Mouse (Mus musculus): ENCODE results near the gene Pxdc1. TPM values are rescaled to one million over a fixed set of nuclear protein-coding genes. Genes with fewer than 3 reads are reported as not detected.

The Pxdc1 gene
- polyA plus RNA-seq, 1 experiment from 2014 or later: 5.2 TPM

DNA sequence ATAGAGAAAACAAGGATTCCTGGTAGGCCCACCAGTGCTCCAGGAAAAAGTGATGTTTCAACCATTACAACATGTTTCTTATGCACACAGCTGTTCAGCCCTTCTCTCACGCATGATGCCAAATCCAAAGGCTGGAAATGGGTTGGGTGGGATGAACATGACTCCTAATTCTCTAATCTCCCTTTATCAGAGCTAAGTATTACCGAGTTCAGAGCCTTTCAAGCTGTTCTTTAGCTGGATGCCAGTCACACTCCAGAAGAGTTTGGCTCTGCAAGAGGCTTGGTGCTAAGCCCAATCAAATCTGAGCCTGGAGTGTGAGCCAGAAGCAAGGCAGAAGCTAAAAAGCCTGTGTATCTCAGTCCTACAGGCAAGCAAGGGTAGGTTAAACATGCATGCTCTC is 40.9 kb downstream of the Pxdc1 start:
- no peaks in the 10 kb centered on the region for H3K36me3 ChIP-seq (ENCODE audit: control insufficient read depth, insufficient read depth)
- no peak overlapping the region for H3K4me2 ChIP-seq (ENCODE audit: low read length)
- H3K9ac ChIP-seq (replicated peaks; ENCODE audit: low read depth, low read length): no peak overlapping the region
- no peaks in the 10 kb centered on the region for H3K9me3 ChIP-seq (ENCODE audit: control insufficient read depth, low read length)
- ATAC-seq: peak; percentile 38; the same call in 1 of the 2 replicates
- H3K27ac ChIP-seq (ENCODE audit: low read length): no peak overlapping the region
- no peaks in the 10 kb centered on the region for H3K4me1 ChIP-seq (replicated peaks; ENCODE audit: control insufficient read depth, insufficient read depth, low read length)
- 68% methylated on average over 2 of the region's 2 CpGs for WGBS
- H3K4me3 ChIP-seq (replicated peaks; ENCODE audit: low read length): no peak overlapping the region
- H3K27me3 ChIP-seq (replicated peaks; ENCODE audit: control insufficient read depth, insufficient read depth, low read length): no peaks in the 10 kb centered on the region

DNA sequence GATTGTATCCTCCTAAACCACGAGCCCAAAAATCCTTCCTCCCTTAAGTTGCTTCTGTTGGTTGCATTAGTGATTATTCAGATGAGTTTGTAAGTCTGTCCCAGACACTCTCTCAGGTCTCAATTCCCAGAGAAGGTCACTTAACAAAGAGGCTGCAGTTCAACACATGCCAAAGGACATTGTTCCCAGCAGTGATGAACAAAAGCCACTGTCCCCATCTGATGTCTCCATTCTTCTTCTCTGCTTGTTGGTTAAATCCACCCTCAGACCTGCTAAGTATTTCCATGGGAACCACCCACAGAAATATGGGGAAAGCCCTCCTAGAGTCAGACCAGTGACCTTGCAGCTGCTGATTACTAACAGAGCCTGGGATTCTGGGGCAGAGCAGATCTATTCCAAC is 43.6 kb downstream of the Pxdc1 start:
- no peak overlapping the region for H3K4me2 ChIP-seq (ENCODE audit: low read length)
- WGBS: 50% methylated on average over 1 of the region's 1 CpGs
- H3K36me3 ChIP-seq (ENCODE audit: control insufficient read depth, insufficient read depth): no peaks in the 10 kb centered on the region
- no peaks in the 10 kb centered on the region for H3K9me3 ChIP-seq (ENCODE audit: control insufficient read depth, low read length)
- no peak overlapping the region for H3K27ac ChIP-seq (ENCODE audit: low read length)
- H3K27me3 ChIP-seq (replicated peaks; ENCODE audit: control insufficient read depth, insufficient read depth, low read length): no peaks in the 10 kb centered on the region
- no peak for ATAC-seq
- no peaks in the 10 kb centered on the region for H3K4me1 ChIP-seq (replicated peaks; ENCODE audit: control insufficient read depth, insufficient read depth, low read length)
- no peak overlapping the region for H3K4me3 ChIP-seq (replicated peaks; ENCODE audit: low read length)
- H3K9ac ChIP-seq (replicated peaks; ENCODE audit: low read depth, low read length): no peak overlapping the region

DNA sequence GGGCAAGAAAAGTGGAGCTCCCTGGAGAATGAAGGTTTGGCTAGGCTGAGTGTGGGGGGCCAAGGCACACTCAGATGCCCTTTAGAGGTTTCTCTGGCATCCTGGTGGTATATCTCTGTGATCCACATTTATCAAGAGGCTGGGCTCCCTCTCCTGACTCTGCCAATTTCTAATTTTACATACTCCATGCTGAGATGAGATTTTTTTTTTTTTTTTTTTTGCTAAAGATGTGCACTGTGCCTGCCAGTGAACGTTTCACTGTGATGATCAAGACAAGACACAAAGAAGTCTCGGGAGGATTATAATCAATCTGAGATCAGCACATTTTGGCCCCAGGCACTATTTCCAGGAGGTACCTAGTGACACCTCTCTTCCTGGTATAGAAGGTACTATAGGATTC is 46.2 kb downstream of the Pxdc1 start:
- Histone ChIP-seq H3K4me1 (replicated peaks; ENCODE audit: control insufficient read depth, insufficient read depth, low read length) (no peaks in the 10 kb centered on the region), H3K4me3 (replicated peaks; ENCODE audit: low read length) (no peak overlapping the region), H3K9me3 (ENCODE audit: control insufficient read depth, low read length) (no peaks in the 10 kb centered on the region), H3K36me3 (ENCODE audit: control insufficient read depth, insufficient read depth) (no peaks in the 10 kb centered on the region), H3K4me2 (ENCODE audit: low read length) (no peak overlapping the region), H3K9ac (replicated peaks; ENCODE audit: low read depth, low read length) (no peak overlapping the region), H3K27me3 (replicated peaks; ENCODE audit: control insufficient read depth, insufficient read depth, low read length) (no peaks in the 10 kb centered on the region), H3K27ac (ENCODE audit: low read length) (no peak overlapping the region)
- WGBS: 68% methylated on average over 2 of the region's 2 CpGs
- no peak for ATAC-seq

DNA sequence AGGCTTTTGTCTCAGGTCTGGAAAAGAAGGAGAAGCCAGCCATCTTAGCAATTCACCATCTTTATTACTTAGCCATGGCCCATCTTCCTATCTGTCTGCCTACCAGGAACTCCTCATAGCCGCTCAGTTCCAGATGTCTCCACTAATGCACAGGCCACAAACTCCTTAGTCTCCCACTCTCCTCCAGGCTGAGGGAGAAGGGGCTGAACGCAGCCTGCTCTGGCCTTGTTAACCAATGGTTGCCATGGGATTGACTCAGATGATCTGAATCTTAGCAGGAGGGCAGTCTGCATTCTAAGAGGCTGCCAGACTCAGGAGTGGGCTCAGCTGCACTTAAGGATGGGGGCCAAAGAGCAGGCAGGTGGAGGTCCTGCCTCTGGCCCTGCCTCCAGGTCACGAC is 47.4 kb downstream of the Pxdc1 start:
- no peaks in the 10 kb centered on the region for H3K9me3 ChIP-seq (ENCODE audit: control insufficient read depth, low read length)
- no peak overlapping the region for H3K4me2 ChIP-seq (ENCODE audit: low read length)
- no peak overlapping the region for H3K9ac ChIP-seq (replicated peaks; ENCODE audit: low read depth, low read length)
- no peak overlapping the region for H3K4me3 ChIP-seq (replicated peaks; ENCODE audit: low read length)
- H3K36me3 ChIP-seq (ENCODE audit: control insufficient read depth, insufficient read depth): no peaks in the 10 kb centered on the region
- WGBS: 56% methylated on average over 3 of the region's 3 CpGs
- ATAC-seq: no peak
- H3K27me3 ChIP-seq (replicated peaks; ENCODE audit: control insufficient read depth, insufficient read depth, low read length): no peaks in the 10 kb centered on the region
- H3K27ac ChIP-seq (ENCODE audit: low read length): no peak overlapping the region
- H3K4me1 ChIP-seq (replicated peaks; ENCODE audit: control insufficient read depth, insufficient read depth, low read length): no peaks in the 10 kb centered on the region

DNA sequence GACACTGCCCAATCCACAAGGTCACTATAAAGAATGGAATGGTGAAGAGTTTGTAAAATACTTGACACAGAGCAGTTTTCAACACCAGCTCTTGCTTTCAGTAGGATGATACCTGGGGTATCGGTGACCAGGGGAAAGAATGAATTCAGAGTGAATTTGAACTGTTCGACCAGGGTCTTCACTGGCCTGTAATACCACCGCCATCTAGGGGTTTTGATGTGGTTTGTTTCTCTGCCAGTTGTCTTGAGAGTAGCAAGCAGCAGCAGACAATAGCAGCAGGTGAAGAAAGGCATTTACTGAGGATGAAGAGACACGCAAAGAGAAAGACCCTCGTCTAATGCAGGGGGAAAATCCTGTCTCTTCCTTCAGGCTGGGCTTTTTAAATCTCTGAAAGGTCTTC is 48.1 kb downstream of the Pxdc1 start:
- 57% methylated on average over 5 of the region's 5 CpGs for WGBS

DNA sequence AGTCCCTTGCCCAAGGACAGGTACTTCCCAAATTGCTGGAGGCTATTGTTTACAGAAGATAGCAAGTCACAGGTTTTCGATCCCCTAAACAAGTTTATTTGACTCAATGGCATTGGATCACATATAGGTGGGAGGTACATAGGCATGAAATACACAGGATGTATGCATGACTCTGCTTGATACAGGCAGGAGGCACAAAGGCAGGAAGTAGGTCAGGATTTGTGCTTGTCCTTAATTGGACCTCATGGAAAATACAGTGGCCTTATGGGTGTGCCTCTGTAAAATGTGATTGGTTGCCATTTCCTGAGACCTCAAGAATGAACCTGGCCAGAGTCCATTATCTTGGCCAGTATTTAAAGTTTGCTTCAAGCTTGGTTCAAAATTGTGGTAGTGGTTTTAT is 48.9 kb downstream of the Pxdc1 start:
- WGBS: 96% methylated on average over 1 of the region's 1 CpGs
- Histone ChIP-seq H3K27me3 (replicated peaks; ENCODE audit: control insufficient read depth, insufficient read depth, low read length) (no peaks in the 10 kb centered on the region), H3K9me3 (ENCODE audit: control insufficient read depth, low read length) (no peaks in the 10 kb centered on the region), H3K4me1 (replicated peaks; ENCODE audit: control insufficient read depth, insufficient read depth, low read length) (no peaks in the 10 kb centered on the region), H3K4me2 (ENCODE audit: low read length) (no peak overlapping the region), H3K4me3 (replicated peaks; ENCODE audit: low read length) (no peak overlapping the region), H3K27ac (ENCODE audit: low read length) (no peak overlapping the region), H3K9ac (replicated peaks; ENCODE audit: low read depth, low read length) (no peak overlapping the region), H3K36me3 (ENCODE audit: control insufficient read depth, insufficient read depth) (no peaks in the 10 kb centered on the region)
- ATAC-seq: no peak

More for the DNA sequence above, 48.1 kb downstream of the Pxdc1 start:
- H3K4me3 ChIP-seq (replicated peaks; ENCODE audit: low read length): no peak overlapping the region
- no peaks in the 10 kb centered on the region for H3K4me1 ChIP-seq (replicated peaks; ENCODE audit: control insufficient read depth, insufficient read depth, low read length)
- no peaks in the 10 kb centered on the region for H3K9me3 ChIP-seq (ENCODE audit: control insufficient read depth, low read length)
- H3K36me3 ChIP-seq (ENCODE audit: control insufficient read depth, insufficient read depth): no peaks in the 10 kb centered on the region
- no peak for ATAC-seq
- H3K4me2 ChIP-seq (ENCODE audit: low read length): no peak overlapping the region
- H3K27me3 ChIP-seq (replicated peaks; ENCODE audit: control insufficient read depth, insufficient read depth, low read length): no peaks in the 10 kb centered on the region
- no peak overlapping the region for H3K9ac ChIP-seq (replicated peaks; ENCODE audit: low read depth, low read length)
- H3K27ac ChIP-seq (ENCODE audit: low read length): no peak overlapping the region

DNA sequence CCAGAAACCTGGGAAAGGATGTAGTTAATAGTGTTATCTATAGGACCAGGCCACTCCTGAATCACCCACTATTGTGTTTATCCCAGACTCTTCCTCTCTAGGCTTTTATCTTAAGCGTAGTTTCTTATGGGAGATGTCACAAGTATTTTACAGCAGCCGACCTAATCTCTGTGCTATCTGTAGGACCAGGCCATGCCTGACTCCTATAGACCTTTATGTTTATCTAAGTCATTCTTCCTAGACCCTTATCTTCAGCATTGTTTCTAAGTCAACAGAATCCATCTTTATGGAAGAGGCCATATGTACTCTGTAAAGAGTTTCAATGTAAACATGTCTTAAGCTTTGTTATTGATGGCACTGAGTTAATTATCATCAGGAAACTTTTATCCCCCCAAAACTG is 50.5 kb downstream of the Pxdc1 start:
- H3K4me3 ChIP-seq (replicated peaks; ENCODE audit: low read length): no peak overlapping the region
- H3K4me1 ChIP-seq (replicated peaks; ENCODE audit: control insufficient read depth, insufficient read depth, low read length): no peaks in the 10 kb centered on the region
- no peak overlapping the region for H3K4me2 ChIP-seq (ENCODE audit: low read length)
- no peak overlapping the region for H3K9ac ChIP-seq (replicated peaks; ENCODE audit: low read depth, low read length)
- 84% methylated on average over 2 of the region's 2 CpGs for WGBS
- H3K27ac ChIP-seq (ENCODE audit: low read length): no peak overlapping the region
- no peaks in the 10 kb centered on the region for H3K27me3 ChIP-seq (replicated peaks; ENCODE audit: control insufficient read depth, insufficient read depth, low read length)
- no peaks in the 10 kb centered on the region for H3K36me3 ChIP-seq (ENCODE audit: control insufficient read depth, insufficient read depth)
- no peaks in the 10 kb centered on the region for H3K9me3 ChIP-seq (ENCODE audit: control insufficient read depth, low read length)
- ATAC-seq: no peak

DNA sequence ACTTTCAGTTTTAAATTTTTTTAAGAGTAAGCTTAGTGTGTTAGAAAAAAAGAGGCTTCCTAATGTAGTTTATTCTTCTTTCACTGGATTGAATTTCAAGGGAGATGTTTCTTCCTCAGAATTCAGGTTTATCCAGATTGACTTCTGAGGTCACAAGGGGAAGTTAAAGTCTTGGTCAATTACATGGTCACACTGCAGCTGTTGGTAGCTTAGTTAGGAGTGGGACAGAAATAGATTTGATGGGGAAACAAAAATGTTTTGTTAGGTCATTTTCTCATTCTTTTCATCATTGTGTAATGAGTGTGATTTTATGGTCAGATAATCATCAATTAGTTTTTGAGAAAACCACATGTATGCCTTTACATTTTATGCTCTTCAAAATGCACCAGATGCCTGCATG is 56.5 kb downstream of the Pxdc1 start:
- no peak for ATAC-seq
- no peak overlapping the region for H3K9ac ChIP-seq (replicated peaks; ENCODE audit: low read depth, low read length)
- H3K9me3 ChIP-seq (ENCODE audit: control insufficient read depth, low read length): no peaks in the 10 kb centered on the region

More for the DNA sequence above, 56.5 kb downstream of the Pxdc1 start:
- no peaks in the 10 kb centered on the region for H3K4me1 ChIP-seq (replicated peaks; ENCODE audit: control insufficient read depth, insufficient read depth, low read length)
- H3K27ac ChIP-seq (ENCODE audit: low read length): no peak overlapping the region
- H3K4me3 ChIP-seq (replicated peaks; ENCODE audit: low read length): no peak overlapping the region
- no peak overlapping the region for H3K4me2 ChIP-seq (ENCODE audit: low read length)
- H3K27me3 ChIP-seq (replicated peaks; ENCODE audit: control insufficient read depth, insufficient read depth, low read length): no peaks in the 10 kb centered on the region
- no peaks in the 10 kb centered on the region for H3K36me3 ChIP-seq (ENCODE audit: control insufficient read depth, insufficient read depth)

Other genes starting within 250 kb of the Pxdc1 start
- gene Fam50b, start 81.4 kb upstream of the Pxdc1 start, polyA plus RNA-seq (2015; fragmentation: Nextera tagmentation; extraction: Ambion mirVana): not detected in 2 replicates
- 65.8 and 67.8 TPM in 2 replicates for gene Prpf4b, start 221.8 kb upstream of the Pxdc1 start, polyA plus RNA-seq (2015; fragmentation: Nextera tagmentation; extraction: Ambion mirVana)

All from forebrain, embryonic 16.5 days (tissue).